9 mouse cellular contexts compared by ENCODE assay signal in genomic region chr1:90207739-90208502, GRCm38 (mm10). TPM values are rescaled to one million over a fixed set of nuclear protein-coding genes. Genes with fewer than 3 reads are reported as not detected.
DNase-seq lines count a peak whose midpoint lies in the region; ATAC-seq lines count a peak whose summit lies in the region.
"Had no signal": no experiment of that assay in that cellular context is flagged by ENCODE, and none has a peak within 500 bp of the region (broad histone marks: within the 10 kb centered on the region; RNA-seq: fewer than 3 reads in every experiment).

No protein-coding gene starts in this region.

- H3K27me3 ChIP-seq in forebrain, embryonic 16.5 days (replicated peaks; ENCODE audit: control insufficient read depth, insufficient read depth, low read length) = no peaks in the 10 kb centered on the region
- H3K27me3 ChIP-seq in neural tube, embryonic 12.5 days (replicated peaks) = no peaks in the 10 kb centered on the region

- DNase-seq in heart, adult 18-20 months = peak; percentile 63 to 64
- no peak for DNase-seq in heart, postnatal 4 days
- DNase-seq in kidney, adult 8-10 months = peak; percentile 62 to 74
- no peak for DNase-seq in embryo, embryonic 10 days (ENCODE audit: low spot score)
- DNase-seq in adrenal gland, adult 18-20 months (ENCODE audit: low spot score in 2 of 2) = no peak
- no peak for DNase-seq in adrenal gland, postnatal 10 days
- DNase-seq: B cell, adult 2 months had no signal

- H3K9ac ChIP-seq in forebrain, embryonic 16.5 days (replicated peaks; ENCODE audit: low read depth, low read length) = peak overlapping the region; percentile 7; the same call in 1 of the 2 replicates
- H3K9ac ChIP-seq in neural tube, embryonic 12.5 days = peak overlapping the region; percentile 40; the same call in 1 of the 2 replicates

- WGBS in forebrain, embryonic 16.5 days = 49% methylated on average over 6 of the region's 6 CpGs
- WGBS in neural tube, embryonic 12.5 days = 61% methylated on average over 6 of the region's 6 CpGs

- ATAC-seq in forebrain, embryonic 16.5 days = no peak
- ATAC-seq in neural tube, embryonic 12.5 days (ENCODE audit: low FRiP score, low read depth) = no peak

- H3K9me3 ChIP-seq in forebrain, embryonic 16.5 days (ENCODE audit: control insufficient read depth, low read length) = no peaks in the 10 kb centered on the region
- H3K9me3 ChIP-seq in neural tube, embryonic 12.5 days = no peaks in the 10 kb centered on the region

- peak overlapping the region; percentile 67 for H3K4me2 ChIP-seq in forebrain, embryonic 16.5 days (ENCODE audit: low read length)
- H3K4me2 ChIP-seq in neural tube, embryonic 12.5 days (replicated peaks) = peak overlapping the region; percentile 68

- peaks cover 62% of the 10 kb centered on the region for H3K4me1 ChIP-seq in forebrain, embryonic 16.5 days (replicated peaks; ENCODE audit: control insufficient read depth, insufficient read depth, low read length)
- H3K4me1 ChIP-seq in neural tube, embryonic 12.5 days = peaks cover 70% of the 10 kb centered on the region

- no peaks in the 10 kb centered on the region for H3K36me3 ChIP-seq in forebrain, embryonic 16.5 days (ENCODE audit: control insufficient read depth, insufficient read depth)
- peaks cover 22% of the 10 kb centered on the region for H3K36me3 ChIP-seq in neural tube, embryonic 12.5 days

- peak overlapping the region; percentile 74 for H3K27ac ChIP-seq in forebrain, embryonic 16.5 days (ENCODE audit: low read length)
- H3K27ac ChIP-seq in neural tube, embryonic 12.5 days = peak overlapping the region; percentile 57; the same call in 1 of the 2 replicates

- H3K4me3 ChIP-seq in forebrain, embryonic 16.5 days (replicated peaks; ENCODE audit: low read length) = peak overlapping the region; percentile 59
- peak overlapping the region; percentile 60 for H3K4me3 ChIP-seq in neural tube, embryonic 12.5 days

RNA-seq across cellular contexts. Expression of gene Ackr3, which starts 4.1 kb away (rescaled TPM):
- 10 to 100 TPM; 49.2 to 52.5 TPM for total RNA-seq in heart, adult 18-20 months (2021)
- 10 to 100 TPM; 28.3 to 29.5 TPM for total RNA-seq in heart, postnatal 4 days (2021)
- polyA plus RNA-seq in forebrain, embryonic 16.5 days (2015; fragmentation: Nextera tagmentation; extraction: Ambion mirVana) = 20.3 and 26.1 TPM in 2 replicates
- 34.0 and 38.0 TPM in 2 replicates for polyA plus RNA-seq in neural tube, embryonic 12.5 days (2016; fragmentation: Nextera tagmentation; extraction: Ambion mirVana)
- total RNA-seq in adrenal gland, adult 18-20 months (2021) = 100 to 1,000 TPM in 1 of 2 experiments, 10 to 100 TPM in 1; 60.6 to 157 TPM
- 10 to 100 TPM; 26.3 to 60.8 TPM for total RNA-seq in adrenal gland, postnatal 10 days (2021)

RNA-seq across cellular contexts. Expression of gene Iqca, which starts 54.7 kb away (rescaled TPM):
- under 1 TPM in 1 of 2 experiments, not detected in 1; 0.69 TPM for total RNA-seq in heart, adult 18-20 months (2021)
- not detected for total RNA-seq in heart, postnatal 4 days (2021)
- 0.45 and 0.67 TPM in 2 replicates for polyA plus RNA-seq in forebrain, embryonic 16.5 days (2015; fragmentation: Nextera tagmentation; extraction: Ambion mirVana)
- 0.13 TPM in 1 of 2 replicates, not detected in the other for polyA plus RNA-seq in neural tube, embryonic 12.5 days (2016; fragmentation: Nextera tagmentation; extraction: Ambion mirVana)
- total RNA-seq in adrenal gland, adult 18-20 months (2021) = not detected
- not detected for total RNA-seq in adrenal gland, postnatal 10 days (2021)

Comparison
In these comparisons a context has a peak if more than half of its experiments do, and no peak if none do; other contexts are left out.
1. DNase-seq: peak in heart, adult 18-20 months (2 of 2) and kidney, adult 8-10 months (2 of 2); none in heart, postnatal 4 days (single experiment), embryo, embryonic 10 days (single experiment), adrenal gland, adult 18-20 months (0 of 2) and adrenal gland, postnatal 10 days (single experiment).